Mouse (Mus musculus): ENCODE results near the gene 4930402H24Rik.

4930402H24Rik gene

DNA sequence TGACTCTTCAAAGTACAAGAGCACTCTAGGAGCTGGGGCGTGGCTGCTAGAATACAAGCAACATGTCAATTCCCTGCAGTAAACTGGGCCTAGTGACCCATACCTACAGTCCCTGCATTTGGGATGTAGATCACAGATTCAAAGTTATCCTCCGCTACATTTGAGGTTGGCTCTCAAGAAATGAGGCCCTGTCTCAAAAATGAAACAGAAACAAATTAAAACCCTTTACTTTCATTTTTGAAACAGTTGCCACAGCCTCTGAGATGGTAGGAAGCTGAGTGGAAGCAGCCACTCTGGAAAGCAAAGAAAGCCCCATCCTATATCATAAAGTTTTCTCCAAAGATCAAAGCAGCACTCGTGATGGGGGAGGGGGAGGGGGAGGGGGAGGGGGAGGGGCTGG, 172.8 kb downstream of the 4930402H24Rik start:
- no peak for DNase-seq (ENCODE audit: low read depth, low spot score)

DNA sequence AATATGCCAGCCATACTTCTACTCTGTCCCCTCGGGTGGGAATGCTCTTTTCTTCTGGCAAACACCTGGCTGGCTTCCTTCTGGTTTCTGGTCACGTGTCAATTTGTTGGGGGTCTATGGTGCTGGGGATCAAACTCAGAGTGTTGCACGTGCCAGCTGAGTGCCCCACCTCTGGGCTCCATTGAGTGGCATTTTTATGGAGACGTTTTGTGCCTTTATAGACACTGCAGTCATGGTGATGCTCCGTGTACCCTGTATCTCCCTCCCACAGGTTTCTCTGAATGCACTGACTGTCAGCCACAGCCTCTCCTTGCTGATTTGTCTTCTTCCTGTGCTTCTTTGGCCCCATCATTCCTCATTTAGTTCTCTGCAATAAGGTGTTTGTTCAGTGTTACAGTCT, 174.4 kb downstream of the 4930402H24Rik start:
- DNase-seq (ENCODE audit: low read depth, low spot score) = no peak

DNA sequence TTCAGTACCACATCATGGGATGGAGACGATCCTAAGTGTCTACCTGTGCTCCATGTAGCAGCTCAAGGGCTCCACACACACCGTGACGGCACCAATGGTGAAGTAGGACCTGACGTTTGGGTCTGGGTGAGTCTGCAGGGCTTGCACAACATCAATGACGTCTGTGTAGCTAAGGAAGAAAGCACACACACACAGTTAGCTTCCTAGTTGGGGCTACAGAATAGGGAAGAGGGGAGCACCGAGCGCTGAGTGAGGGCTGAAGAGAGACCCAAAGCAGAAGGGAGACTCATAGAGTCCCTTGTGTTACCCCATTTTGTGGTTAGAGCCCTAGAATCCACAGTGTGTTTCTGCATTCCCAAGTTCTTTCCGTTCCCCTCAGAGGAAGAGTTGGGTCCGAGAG, 175.5 kb downstream of the 4930402H24Rik start:
- no peak for DNase-seq (ENCODE audit: low read depth, low spot score)

DNA sequence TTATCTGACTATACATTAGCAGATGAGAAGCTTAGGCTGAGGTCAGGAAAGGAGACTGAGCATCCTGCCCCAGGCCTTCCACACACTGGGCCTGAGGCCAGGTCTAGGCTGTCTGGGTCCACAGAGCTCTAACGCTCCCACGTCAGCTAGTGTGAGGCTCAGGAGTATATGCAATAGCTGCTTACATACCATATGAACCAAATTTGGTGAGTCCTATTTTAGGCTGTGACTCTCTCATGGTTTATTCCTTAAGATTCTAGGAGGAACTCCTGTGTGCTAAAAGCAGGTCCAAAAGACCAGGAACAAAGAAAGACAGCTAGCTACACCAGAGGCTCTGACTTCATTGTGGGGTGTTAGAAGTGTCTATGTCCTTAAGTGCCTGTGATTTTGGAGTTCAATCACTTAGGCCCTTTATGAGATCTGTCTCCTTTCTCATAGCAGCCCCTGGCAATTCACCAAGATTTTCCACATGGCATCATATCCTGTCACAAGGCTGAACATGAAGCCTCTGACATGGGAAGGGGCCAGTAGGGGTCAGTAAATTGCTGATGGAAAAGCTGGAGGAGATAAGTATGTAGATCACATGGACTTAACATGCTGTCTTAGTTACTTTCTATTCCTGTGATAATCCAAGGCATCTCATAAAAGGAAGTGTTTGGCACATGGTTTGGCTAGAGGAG, 177.2 kb downstream of the 4930402H24Rik start:
- DNase-seq (ENCODE audit: low read depth, low spot score) = no peak

DNA sequence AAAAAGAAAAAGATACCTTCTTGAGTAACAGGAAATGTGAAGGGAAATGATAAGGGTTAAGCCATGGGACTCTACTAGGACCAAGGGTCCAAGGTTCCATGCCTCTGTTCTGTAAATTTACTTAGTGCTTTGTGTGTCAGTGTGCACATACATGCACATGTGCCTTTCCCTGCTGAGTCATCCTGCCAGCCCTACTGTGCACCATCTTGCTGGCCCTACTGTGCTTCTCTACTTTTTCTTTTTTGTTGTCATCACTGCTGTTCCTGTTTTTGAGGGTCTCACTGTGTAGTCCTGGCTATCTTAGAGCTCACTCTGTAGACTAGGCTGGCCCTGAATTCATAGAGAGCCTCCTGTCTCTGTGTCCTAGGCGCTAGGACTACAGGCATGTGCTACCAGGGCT, 178.5 kb downstream of the 4930402H24Rik start:
- DNase-seq (ENCODE audit: low read depth, low spot score) = no peak

DNA sequence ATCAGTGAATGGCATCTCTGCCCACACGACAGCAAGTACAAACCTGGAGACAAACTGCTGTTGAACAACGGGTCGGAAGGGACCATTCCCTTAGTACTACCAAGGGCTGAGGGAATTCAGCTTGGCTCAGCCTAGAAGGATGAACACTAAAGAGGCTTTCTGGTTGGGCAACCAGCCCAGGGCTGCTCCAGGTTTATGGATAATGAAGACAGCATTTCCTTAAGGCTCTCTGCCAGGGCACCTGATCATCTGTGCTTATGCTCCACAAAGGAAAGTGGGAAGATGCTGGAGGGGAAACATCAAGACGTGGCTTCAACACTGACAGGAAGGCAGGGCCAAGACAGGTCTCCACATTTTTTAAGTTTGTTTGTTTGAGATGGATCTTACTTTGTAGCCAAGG, 181.8 kb downstream of the 4930402H24Rik start:
- DNase-seq (ENCODE audit: low read depth, low spot score) = no peak

DNA sequence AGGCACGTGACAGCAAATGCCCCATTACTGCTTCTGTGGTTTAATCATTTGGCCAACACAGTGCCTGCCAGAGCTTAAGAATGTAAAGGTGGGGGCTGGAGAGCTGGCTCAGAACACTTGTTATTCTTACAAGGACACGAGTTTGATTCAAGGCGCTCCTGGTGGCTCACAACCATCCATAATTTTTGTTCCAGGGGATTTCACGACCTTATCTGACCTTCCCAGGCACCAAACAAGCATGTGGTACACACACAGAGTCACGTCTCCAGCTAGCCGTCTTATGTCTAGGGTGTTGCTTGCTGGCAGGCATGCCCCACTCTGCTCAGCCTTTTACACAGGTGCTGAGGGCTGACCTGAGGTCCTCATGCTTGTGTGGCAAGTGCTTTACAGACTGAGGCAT, 188.3 kb downstream of the 4930402H24Rik start:
- DNase-seq (ENCODE audit: low read depth, low spot score) = no peak

DNA sequence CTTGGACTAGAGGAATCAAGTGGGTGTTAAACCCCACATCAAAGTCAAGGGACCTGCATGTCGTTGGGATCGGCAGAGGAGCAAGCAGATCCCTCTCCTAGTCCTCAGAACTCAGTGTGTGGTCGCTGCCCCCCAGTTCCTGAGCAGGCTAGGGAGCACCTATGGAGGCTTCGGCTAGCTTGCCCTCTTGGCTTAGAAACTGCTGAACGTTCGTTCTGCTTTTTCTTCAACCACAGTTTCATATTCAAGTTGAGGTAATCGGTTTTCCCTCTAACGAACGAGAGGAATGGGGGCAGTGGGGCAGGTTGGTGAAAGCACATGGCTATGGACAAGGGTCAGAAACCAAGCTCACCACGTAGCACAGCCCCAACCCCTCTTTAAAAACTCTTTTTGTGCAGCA, 199.1 kb downstream of the 4930402H24Rik start:
- no peak for DNase-seq (ENCODE audit: low read depth, low spot score)

DNA sequence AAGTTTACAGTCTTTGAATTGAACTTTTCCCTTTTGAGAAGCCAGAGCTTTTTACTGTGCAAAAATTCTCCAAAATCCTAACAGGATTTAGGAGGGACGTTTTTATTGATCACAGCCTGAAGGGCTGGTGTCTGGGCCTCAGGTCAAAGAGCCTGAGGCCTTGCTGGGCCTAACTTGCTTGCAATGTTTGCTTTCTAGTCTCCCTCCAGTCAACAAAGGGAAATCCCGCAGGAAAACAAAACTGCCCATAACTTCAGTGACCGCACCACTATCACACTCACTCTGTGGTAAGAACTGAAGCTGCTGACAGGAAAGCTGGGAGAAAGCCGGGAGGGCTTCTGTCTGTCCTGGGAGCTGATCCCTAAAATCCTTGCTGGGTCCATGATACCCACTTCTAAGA, 199.6 kb downstream of the 4930402H24Rik start:
- DNase-seq (ENCODE audit: low read depth, low spot score) = no peak

DNA sequence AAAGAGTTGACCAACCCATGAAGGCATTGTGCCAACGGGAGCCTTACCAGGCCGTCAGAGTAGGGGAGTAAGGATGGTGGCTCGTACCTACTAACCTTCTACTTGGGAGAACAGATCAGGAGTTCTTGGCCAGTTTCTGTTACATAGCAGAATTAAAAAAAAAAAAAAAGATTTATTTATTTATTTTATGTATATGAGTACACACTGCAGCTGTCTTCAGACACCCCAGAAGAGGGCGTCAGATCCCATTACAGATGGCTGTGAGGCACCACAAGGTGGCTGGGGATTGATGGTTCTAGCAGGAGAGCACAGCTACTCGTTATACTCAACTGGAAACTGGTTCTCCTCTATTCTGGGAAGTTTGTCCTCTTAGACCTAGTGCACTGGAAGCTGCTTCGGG, 201.0 kb downstream of the 4930402H24Rik start:
- DNase-seq (ENCODE audit: low read depth, low spot score) = no peak

DNA sequence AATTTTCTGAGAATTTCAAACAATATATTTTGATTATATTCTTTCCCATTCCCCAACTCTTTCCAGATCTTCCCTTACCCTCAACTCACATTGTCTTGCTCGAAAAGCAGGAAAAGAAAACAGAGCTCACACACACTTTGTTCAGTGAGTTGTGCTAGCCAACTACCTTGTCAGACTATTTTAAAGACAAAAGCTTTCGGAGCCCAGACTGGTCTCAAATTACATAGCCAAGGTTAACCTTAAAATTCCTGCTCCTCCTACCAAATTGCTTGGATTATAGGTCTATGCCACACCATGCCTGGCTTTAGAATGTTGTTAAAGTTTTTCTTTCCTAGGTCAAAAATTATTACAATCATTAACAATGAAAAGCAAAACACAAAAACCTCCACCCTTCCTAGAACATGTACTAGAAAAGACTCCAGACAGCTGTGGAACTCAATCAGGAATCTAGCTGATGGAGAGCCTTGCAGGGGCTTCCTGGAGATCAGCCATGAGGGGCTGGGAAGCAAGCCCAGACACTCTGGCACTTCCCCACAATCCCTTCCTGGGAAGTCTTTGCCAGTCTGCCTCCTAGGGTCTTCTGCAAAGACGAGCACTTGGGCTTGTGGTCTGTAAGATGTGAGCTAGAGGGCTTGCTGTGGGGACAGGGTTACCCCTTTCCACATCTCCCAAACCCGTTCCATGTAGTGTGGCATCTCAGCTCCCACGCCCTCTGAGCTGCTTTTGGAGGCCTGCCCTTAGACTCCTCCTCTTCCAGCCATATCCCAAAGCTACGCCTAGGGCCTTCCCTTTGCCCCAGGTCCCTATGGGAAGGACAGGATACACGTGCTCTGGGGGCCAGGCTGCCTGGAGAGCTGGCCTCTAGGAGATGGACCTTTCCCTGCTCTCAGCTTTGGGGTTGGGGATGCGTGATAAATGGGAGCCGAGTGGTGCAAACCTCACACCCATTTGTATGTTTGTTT, 201.9 kb downstream of the 4930402H24Rik start:
- peak; percentile 23 for DNase-seq (ENCODE audit: low read depth, low spot score)

DNA sequence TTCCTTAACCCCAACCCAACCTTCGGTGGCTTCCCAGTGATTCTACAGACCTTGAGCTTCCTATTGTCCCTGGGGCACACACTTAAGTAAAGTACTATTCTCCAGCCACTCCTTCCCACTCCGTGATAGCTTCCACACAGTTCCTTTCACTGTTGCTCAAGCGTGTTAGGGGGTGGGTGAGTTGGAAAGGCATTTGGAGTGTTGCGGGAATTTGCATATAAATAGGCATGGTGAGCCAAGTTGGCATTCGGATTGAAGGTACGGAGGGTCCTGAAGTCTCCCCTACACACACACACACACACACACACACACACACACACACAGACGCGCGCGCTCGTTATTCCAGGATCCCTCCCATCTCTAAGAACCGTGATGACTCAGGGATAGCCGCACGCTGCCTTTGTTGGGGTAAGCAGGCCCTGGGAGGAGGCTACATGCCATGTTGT, 208.4 kb downstream of the 4930402H24Rik start:
- DNase-seq (ENCODE audit: low read depth, low spot score) = peak; percentile 85

DNA sequence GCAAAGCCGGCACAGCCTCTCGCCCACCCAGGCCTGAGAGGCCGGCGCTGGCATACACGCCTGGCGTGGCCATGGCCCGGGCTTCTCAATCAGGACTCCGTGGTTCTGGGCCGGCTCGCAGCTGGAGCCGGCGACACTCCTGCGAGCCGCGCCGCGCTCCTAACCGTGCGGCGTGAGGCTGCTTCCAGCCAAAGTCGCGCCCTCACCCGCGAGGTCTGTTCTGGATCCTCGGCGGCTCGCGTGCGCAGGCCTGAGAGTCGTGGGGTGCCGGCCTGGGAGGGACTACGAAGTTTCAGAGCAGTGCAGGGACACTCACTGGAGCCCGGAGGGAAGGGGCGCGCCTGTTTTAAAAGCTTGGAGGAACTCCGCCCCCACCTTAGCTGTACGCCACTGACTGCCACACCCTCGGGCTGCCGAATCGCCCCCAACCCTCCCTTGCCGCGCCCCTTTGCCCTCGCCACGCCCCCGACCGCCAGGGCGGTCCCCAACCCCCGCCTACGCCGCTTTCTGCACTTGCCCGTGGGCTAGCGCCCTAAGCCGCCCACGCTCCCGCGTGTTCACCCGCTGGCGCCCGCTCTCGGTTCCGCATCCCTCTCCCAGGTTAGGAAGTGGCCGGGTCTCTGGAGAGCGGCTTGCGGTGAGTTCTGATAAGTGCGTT, 208.9 kb downstream of the 4930402H24Rik start, which contains the start of gene Slc4a11:
Gene Slc4a11, minus strand, starts transcription at position 367 of the 658 bp plus-strand sequence.
- DNase-seq (ENCODE audit: low read depth, low spot score) = peak; percentile 97

DNA sequence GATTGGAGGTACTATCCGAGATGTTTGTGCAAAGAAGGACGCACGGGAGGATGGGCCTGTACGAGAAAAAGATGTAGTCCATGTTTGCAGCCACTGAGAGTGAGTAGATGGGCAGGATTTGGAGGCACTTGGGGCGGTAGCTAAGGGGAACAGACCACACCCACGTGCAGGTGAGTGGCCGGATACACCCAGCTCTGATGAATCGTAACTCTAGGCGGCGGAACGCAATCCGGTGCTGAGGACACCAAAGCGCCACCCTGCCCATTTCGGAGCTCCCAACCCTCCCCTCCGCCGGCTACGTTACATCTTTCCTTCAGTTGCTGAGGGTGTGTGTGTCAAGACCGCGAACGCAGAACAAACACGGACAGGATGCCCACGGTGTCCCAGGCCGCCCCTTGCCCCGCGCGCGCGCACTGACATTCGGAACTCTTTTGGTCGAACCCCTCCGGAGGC, 209.5 kb downstream of the 4930402H24Rik start:
- peak; percentile 83 for DNase-seq (ENCODE audit: low read depth, low spot score)

DNA sequence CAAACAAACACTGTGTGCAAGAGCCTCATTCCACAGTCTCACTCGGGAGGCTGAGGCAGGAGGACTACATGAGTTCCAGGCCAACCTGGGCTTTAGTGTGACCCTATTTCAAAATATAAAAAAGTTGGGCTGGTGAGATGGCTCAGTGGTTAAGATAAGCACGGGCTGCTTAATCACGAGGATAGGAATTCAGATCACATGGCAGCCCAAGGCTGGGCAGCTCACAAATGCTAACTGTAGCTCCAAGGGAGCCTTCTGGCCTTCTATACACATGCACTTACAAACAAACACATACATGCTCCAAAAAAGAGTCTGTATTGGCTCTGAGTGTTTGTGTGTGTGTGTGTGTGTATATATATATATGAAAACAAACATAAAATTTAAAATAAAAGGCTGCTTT, 212.6 kb downstream of the 4930402H24Rik start:
- DNase-seq (ENCODE audit: low read depth, low spot score) = no peak

DNA sequence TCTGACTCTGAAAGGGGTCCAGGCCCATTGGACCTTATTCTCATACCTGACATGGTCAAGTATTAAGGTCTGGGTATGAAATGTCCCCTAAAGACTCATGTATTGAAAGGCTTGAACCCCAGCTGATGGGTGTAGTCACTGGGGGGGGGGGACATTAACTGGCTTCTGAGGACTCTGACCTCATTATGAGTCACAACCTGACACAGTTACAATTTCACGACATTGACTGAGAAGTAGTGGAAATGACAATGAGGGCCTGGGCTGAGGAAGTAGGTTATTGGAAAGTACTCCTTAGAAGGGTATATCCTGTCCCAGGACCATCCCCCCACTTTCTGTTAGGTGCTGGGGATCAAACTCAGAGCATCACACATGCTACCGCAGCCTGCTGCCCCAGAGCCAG, 217.2 kb downstream of the 4930402H24Rik start:
- DNase-seq (ENCODE audit: low read depth, low spot score) = no peak

DNA sequence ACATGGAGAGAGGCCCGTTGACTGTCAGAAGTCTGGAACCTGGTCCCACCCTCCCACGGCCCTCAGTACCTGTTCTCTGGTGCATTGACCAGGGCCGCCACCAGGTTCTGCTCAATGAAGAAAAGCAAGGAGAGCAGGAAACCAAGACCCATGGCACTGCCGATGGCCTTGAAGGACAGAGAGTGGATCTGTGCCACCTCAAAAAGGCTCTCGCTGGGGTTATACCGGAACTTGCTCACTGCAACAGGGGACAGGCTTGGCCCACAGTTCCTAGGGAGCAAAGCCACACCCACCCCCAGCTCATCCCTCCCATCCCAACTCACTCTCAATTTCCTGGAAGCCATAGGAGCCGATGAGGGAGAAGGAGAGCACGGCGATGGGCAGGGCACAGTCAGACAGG, 220.8 kb downstream of the 4930402H24Rik start:
- peak; percentile 56 for DNase-seq (ENCODE audit: low read depth, low spot score)

DNA sequence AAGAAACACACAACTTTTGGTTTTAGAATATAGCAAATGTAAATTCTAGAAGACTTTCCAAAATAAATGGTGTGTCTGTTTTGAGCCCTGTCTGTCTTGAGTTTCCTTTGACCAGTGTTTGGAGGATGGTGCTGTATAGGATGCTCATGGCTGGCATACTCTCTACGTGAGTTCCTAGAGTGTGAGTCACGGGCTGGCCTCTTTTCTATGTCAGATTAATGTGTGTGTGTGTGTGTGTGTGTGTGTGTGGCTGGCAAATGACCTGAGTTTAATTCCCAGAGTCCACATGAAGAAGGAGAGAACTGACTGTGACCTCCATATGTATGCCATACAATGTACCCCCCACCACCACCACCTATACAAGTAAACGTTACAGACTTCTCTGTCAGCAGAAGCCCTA, 224.7 kb downstream of the 4930402H24Rik start:
- no peak for DNase-seq (ENCODE audit: low read depth, low spot score)

DNA sequence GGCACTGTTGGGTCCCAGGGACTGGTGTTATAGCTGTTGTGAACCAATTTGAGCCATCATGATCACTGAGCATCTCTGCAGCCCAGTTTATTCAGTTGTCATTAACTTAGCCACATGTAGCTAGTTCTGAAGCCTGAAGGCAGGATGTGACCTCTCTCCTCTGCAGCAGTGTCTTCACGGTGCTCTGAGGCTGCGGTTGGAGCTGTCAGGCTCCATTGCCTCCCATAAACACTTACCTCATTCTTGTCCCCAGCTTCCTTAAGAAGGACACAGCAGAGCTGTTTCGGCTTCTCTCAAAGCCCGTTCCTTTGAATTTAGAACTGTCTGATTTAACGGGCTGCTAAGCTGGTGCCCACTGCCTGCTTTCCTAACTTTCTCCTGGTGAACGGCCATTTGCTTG, 226.3 kb downstream of the 4930402H24Rik start:
- no peak for DNase-seq (ENCODE audit: low read depth, low spot score)

DNA sequence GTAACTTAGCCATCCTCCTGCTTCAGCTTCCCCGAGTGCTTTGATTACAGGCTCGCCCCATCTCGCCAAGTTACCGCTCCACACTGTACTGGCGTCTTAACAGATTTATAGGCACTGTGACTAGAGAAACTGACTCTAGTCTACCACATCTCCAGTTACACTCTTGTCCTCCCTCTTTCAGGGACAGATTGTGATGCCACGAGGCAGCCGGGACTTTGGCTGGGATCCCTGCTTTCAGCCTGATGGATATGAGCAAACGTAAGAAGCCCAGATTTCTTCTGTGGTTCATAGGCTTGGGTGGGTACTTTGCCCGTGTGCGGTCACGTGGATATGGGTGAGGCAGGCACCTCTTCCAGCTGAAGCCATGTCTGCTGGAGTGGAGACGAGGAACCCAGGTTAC, 227.1 kb downstream of the 4930402H24Rik start:
- no peak for DNase-seq (ENCODE audit: low read depth, low spot score)

DNA sequence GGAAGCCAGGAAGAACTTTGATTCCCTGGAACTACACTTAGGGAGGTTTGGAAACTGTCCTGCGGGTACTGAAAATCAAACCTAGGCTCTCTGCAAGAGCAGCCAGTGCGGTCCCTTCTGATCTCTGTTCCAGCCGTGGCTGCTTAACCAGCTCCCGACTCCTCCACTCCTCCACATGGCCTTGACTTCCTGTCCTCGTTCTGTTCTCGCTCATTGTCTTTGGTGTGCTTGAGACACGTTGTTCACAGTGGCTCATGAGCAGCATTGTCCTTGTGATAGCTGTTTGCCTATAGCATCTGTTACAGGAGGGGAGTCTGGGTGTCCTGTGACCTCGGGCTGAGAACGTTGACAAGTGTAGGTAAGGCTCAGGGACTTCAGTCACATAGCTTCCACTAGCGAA, 229.0 kb downstream of the 4930402H24Rik start:
- no peak for DNase-seq (ENCODE audit: low read depth, low spot score)

DNA sequence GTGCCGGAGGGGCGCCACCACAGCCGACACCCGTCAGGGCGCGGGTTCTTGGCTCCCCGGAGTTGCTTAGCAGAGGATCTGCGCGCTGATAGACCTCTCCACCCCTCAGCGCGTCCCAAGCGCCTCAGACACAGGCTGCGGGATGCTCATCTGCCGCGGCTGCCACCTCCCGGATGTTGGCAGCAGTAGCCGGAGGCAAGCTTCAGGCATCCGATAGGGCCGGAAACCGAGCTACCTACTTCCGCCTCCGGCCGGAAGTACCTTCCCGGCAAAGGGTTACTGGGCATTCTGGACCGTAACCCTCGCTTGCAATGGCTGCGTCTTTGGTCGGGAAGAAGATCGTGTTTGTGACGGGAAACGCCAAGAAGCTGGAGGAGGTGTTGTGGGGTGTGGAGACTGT, 238.6 kb downstream of the 4930402H24Rik start, which contains the start of gene Itpa:
Gene Itpa, plus strand, starts transcription at position 52 of the 400 bp plus-strand sequence.
- DNase-seq (ENCODE audit: low read depth, low spot score) = peak; percentile 95
